Mouse (Mus musculus) 3T3-L1 (cell line): ENCODE measurements at regions not wholly inside any gene's neighbourhood (a gene's known extent, or its start where the extent isn't known, plus 50 kb on each side); places are given as distances from the start of the nearest gene placed in this dataset.

Experiments
- DNase-seq: peaks from one replicate; pipeline ENCODE4 v3.0.0-alpha.2; 2015; ENCODE audit warnings: low read depth, low spot score

- DNase-seq: no peak
Observed at GRCm38 (mm10) chr1:116878081-116878480, 75.3 kb downstream of the Gm19965 start.

- no peak for DNase-seq
Observed at GRCm38 (mm10) chr1:116896496-116896895, 93.7 kb downstream of the Gm19965 start.

- DNase-seq: peak; percentile 2
Observed at GRCm38 (mm10) chr1:116905171-116905570, 102.4 kb downstream of the Gm19965 start.
